Mouse (Mus musculus): ENCODE measurements around the gene Olfr1462. TPM values are rescaled to one million over a fixed set of nuclear protein-coding genes. Genes with fewer than 3 reads are reported as not detected.

The Olfr1462 gene
- polyA plus RNA-seq (2015; fragmentation: Nextera tagmentation; extraction: Ambion mirVana), result not detected in 2 replicates

DNA sequence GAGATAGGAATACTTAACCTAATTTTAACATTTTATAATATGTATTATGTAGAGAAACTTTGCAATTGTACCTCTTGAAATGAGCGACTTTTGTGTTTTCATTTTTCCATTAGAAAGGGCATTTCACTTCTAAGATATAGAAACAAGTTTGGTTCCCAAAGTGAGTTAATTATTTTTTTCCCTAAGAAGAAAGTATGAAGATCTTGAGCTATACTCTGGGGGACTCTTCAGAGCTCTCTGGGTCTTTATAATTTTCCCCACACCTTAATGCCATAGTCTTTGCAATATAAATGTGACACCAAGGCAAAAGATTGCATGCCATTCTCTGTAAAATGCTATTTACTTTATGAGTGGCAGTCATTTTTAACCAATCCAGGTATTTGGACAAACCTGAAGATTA is at the start of gene Olfr1462:
Gene Olfr1462, plus strand, starts transcription at position 301 of the 400 bp plus-strand sequence.
- DNase-seq (ENCODE audit: low spot score), result no peak

- no peak for DNase-seq (ENCODE audit: low spot score)
Measured at GRCm38 (mm10) chr19:13149449-13149848, 36.1 kb upstream of the Olfr1462 start, which contains the start of gene Olfr1459. Gene Olfr1459, minus strand, starts transcription at chr19:13149549.

DNA sequence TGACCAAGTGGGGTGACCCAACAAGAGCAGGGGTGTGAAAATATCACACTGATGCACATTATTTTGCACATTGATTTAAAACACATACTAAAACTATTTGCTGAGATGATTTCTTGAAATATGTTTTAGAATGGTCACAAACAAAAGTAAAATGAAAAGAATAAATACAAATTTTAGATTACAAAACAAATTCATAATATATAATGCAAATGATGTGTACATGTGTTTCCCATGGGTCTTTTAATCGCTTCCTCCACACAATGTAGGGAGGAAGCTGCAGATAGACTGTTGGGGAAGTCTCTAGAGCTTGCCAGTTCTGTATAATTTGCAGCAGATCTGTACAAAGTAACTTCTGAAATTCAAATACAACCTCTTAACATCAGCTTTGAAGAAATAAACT is 22.8 kb upstream of the Olfr1462 start, which contains the start of gene Olfr1461:
Gene Olfr1461, plus strand, starts transcription at position 301 of the 400 bp plus-strand sequence.
- DNase-seq (ENCODE audit: low spot score), result no peak

- DNase-seq (ENCODE audit: low spot score), result no peak
Measured at GRCm38 (mm10) chr19:13221666-13222065, 36.1 kb downstream of the Olfr1462 start.

DNA sequence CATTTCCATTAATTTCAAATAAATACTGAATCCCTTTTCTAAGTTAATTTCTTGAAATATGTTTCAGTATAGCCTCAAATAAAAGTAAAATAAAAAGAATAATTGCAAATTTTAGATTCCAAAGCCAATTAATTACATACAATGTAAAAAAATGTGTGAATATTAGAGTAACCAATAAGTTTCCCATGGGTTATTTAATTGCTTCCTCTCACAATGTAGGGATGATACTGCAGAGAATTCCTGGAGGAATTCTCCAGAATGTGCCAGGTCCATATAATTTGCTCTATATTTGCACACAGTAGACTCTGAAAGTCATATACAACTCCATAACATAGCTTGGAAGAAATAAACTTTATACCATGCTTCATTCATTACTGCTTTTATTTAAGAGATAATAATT is 45.5 kb downstream of the Olfr1462 start, which contains the start of gene Olfr1463:
Gene Olfr1463, plus strand, starts transcription at position 301 of the 400 bp plus-strand sequence.
- no peak for DNase-seq (ENCODE audit: low spot score)

Other genes starting within 250 kb of the Olfr1462 start
- not detected in 2 replicates for gene Olfr1450, start 235.5 kb upstream of the Olfr1462 start, polyA plus RNA-seq (2015; fragmentation: Nextera tagmentation; extraction: Ambion mirVana)
- not detected in 2 replicates for gene Olfr1451, start 190.7 kb upstream of the Olfr1462 start, polyA plus RNA-seq (2015; fragmentation: Nextera tagmentation; extraction: Ambion mirVana)
- gene Olfr1453, start 157.4 kb upstream of the Olfr1462 start, polyA plus RNA-seq (2015; fragmentation: Nextera tagmentation; extraction: Ambion mirVana), result not detected in 2 replicates
- not detected in 2 replicates for gene Olfr1454, start 125.1 kb upstream of the Olfr1462 start, polyA plus RNA-seq (2015; fragmentation: Nextera tagmentation; extraction: Ambion mirVana)
- gene Olfr1457, start 87.8 kb upstream of the Olfr1462 start, polyA plus RNA-seq (2015; fragmentation: Nextera tagmentation; extraction: Ambion mirVana), result not detected in 2 replicates
- gene Olfr1458, start 79.0 kb upstream of the Olfr1462 start, polyA plus RNA-seq (2015; fragmentation: Nextera tagmentation; extraction: Ambion mirVana), result not detected in 2 replicates
- gene Olfr1459, start 36.2 kb upstream of the Olfr1462 start, polyA plus RNA-seq (2015; fragmentation: Nextera tagmentation; extraction: Ambion mirVana), result not detected in 2 replicates
- gene Olfr1461, start 22.7 kb upstream of the Olfr1462 start, polyA plus RNA-seq (2015; fragmentation: Nextera tagmentation; extraction: Ambion mirVana), result not detected in 2 replicates
- gene Olfr1463, start 45.6 kb downstream of the Olfr1462 start, polyA plus RNA-seq (2015; fragmentation: Nextera tagmentation; extraction: Ambion mirVana), result not detected in 2 replicates
- not detected in 2 replicates for gene Olfr1465, start 129.8 kb downstream of the Olfr1462 start, polyA plus RNA-seq (2015; fragmentation: Nextera tagmentation; extraction: Ambion mirVana)
- not detected in 2 replicates for gene Olfr1466, start 153.1 kb downstream of the Olfr1462 start, polyA plus RNA-seq (2015; fragmentation: Nextera tagmentation; extraction: Ambion mirVana)
- gene Olfr1467, start 176.5 kb downstream of the Olfr1462 start, polyA plus RNA-seq (2015; fragmentation: Nextera tagmentation; extraction: Ambion mirVana), result not detected in 2 replicates
- gene Olfr1469, start 222.1 kb downstream of the Olfr1462 start, polyA plus RNA-seq (2015; fragmentation: Nextera tagmentation; extraction: Ambion mirVana), result not detected in 2 replicates

Measured in thymus, postnatal 0 days (tissue).